Mouse (Mus musculus): ENCODE data around the gene Cklf. TPM values are rescaled to one million over a fixed set of nuclear protein-coding genes. Genes with fewer than 3 reads are reported as not detected.

Cklf gene
- 10 to 100 TPM; 72.0 to 85.3 TPM for total RNA-seq (2023)

GRCm38 (mm10) chr8:104250439-104251367, at the start of gene Cklf:
Gene Cklf (plus strand): TSS chr8:104250861.

GRCm38 (mm10) chr8:104248276-104248675, 2.4 kb upstream of the Cklf start, which contains the start of gene Tk2:
Gene Tk2 (minus strand): TSS chr8:104248558.

GRCm38 (mm10) chr8:104293081-104293480, 42.4 kb downstream of the Cklf start, which contains the start of gene Cmtm2a:
Gene Cmtm2a (minus strand): TSS chr8:104293181.

GRCm38 (mm10) chr8:104309441-104310155, 58.9 kb downstream of the Cklf start, which contains the start of the genes Gm45711 and Cmtm1:
Gene Gm45711 (minus strand): TSS chr8:104310081.
Gene Cmtm1 (minus strand): TSS chr8:104310145.

Other genes starting within 250 kb of the Cklf start
- gene Cdh5, start 149.2 kb upstream of the Cklf start, total RNA-seq (2023), result 1 to 10 TPM in 1 of 2 experiments, under 1 TPM in 1; 0.62 to 1.1 TPM
- gene Bean1, start 80.4 kb upstream of the Cklf start, total RNA-seq (2023), result not detected
- gene Tk2, start 2.3 kb upstream of the Cklf start, total RNA-seq (2023), result 100 to 1,000 TPM in 1 of 2 experiments, 10 to 100 TPM in 1; 93.8 to 144 TPM
- not detected for gene Cmtm2a, start 42.3 kb downstream of the Cklf start, total RNA-seq (2023)
- not detected for gene Gm45711, start 59.2 kb downstream of the Cklf start, total RNA-seq (2023)
- gene Cmtm1, start 59.3 kb downstream of the Cklf start, total RNA-seq (2023), result not detected
- not detected for gene Gm11020, start 70.7 kb downstream of the Cklf start, total RNA-seq (2023)
- gene Cmtm2b, start 71.4 kb downstream of the Cklf start, total RNA-seq (2023), result not detected
- 10 to 100 TPM; 14.2 to 16.9 TPM for gene Cmtm3, start 88.5 kb downstream of the Cklf start, total RNA-seq (2023)
- 1 to 10 TPM; 1.1 to 1.4 TPM for gene Cmtm4, start 144.9 kb downstream of the Cklf start, total RNA-seq (2023)
- 10 to 100 TPM; 47.8 to 64.7 TPM for gene Dync1li2, start 192.2 kb downstream of the Cklf start, total RNA-seq (2023)